Mouse (Mus musculus) lung, adult 18-20 months (tissue): ENCODE measurements around the gene Ep400.
"Not testable (repeated sequence)": the region's sequence is repeated elsewhere in the genome, so short reads cannot be mapped to it uniquely, and the experiment has no call there.

Experiments
- DNase-seq, 2 experiments: peaks; one replicate each; pipeline ENCODE4 v3.0.0; 2022; ENCODE audit warnings: mixed read lengths in 2 of 2

Ep400 gene

GRCm38 (mm10) chr5:110779276-110779997 lies 8.9 kb upstream of the Ep400 start:
- DNase-seq: no peak

- DNase-seq: no peak
Measured at GRCm38 (mm10) chr5:110778263-110778662, 7.7 kb upstream of the Ep400 start.

GRCm38 (mm10) chr5:110776141-110776540 lies 5.6 kb upstream of the Ep400 start:
- no peak for DNase-seq

GRCm38 (mm10) chr5:110774511-110774910 lies 4.0 kb upstream of the Ep400 start:
- DNase-seq: no peak

- not testable (repeated sequence) for DNase-seq
Measured at GRCm38 (mm10) chr5:110772945-110773344, 2.4 kb upstream of the Ep400 start.

GRCm38 (mm10) chr5:110770031-110770445 lies 479 bp downstream of the Ep400 start:
- no peak for DNase-seq

GRCm38 (mm10) chr5:110769272-110769671 lies 1.2 kb downstream of the Ep400 start:
- no peak for DNase-seq

- DNase-seq: no peak
Measured at GRCm38 (mm10) chr5:110763890-110764289, 6.6 kb downstream of the Ep400 start.

- DNase-seq: no peak
Measured at GRCm38 (mm10) chr5:110745021-110745420, 25.5 kb downstream of the Ep400 start.

GRCm38 (mm10) chr5:110739496-110740275 lies 30.8 kb downstream of the Ep400 start:
- no peak for DNase-seq

GRCm38 (mm10) chr5:110735606-110736005 lies 34.9 kb downstream of the Ep400 start:
- DNase-seq: no peak

- no peak for DNase-seq
Measured at GRCm38 (mm10) chr5:110733231-110733823, 37.2 kb downstream of the Ep400 start.

- no peak for DNase-seq
Measured at GRCm38 (mm10) chr5:110731227-110731626, 39.3 kb downstream of the Ep400 start.

- peak; percentile 35 to 67 for DNase-seq
Measured at GRCm38 (mm10) chr5:110727850-110728249, 42.7 kb downstream of the Ep400 start.

GRCm38 (mm10) chr5:110723543-110723942 lies 47.0 kb downstream of the Ep400 start:
- DNase-seq: peak in 1 of 2 experiments; percentile 25

- DNase-seq: not testable (repeated sequence)
Measured at GRCm38 (mm10) chr5:110721463-110721862, 49.1 kb downstream of the Ep400 start.

GRCm38 (mm10) chr5:110711455-110711854 lies 59.1 kb downstream of the Ep400 start:
- DNase-seq: no peak

GRCm38 (mm10) chr5:110709256-110709655 lies 61.3 kb downstream of the Ep400 start:
- no peak for DNase-seq

GRCm38 (mm10) chr5:110704004-110704403 lies 66.5 kb downstream of the Ep400 start:
- DNase-seq: peak; percentile 32 to 56

GRCm38 (mm10) chr5:110698617-110699016 lies 71.9 kb downstream of the Ep400 start:
- DNase-seq: no peak

- no peak for DNase-seq
Measured at GRCm38 (mm10) chr5:110682041-110682440, 88.5 kb downstream of the Ep400 start.

- DNase-seq: no peak
Measured at GRCm38 (mm10) chr5:110665486-110666121, 104.9 kb downstream of the Ep400 start.

GRCm38 (mm10) chr5:110664750-110665269 lies 105.7 kb downstream of the Ep400 start:
- no peak for DNase-seq
